8 mouse cellular contexts compared by ENCODE assay signal in the genomic region with DNA sequence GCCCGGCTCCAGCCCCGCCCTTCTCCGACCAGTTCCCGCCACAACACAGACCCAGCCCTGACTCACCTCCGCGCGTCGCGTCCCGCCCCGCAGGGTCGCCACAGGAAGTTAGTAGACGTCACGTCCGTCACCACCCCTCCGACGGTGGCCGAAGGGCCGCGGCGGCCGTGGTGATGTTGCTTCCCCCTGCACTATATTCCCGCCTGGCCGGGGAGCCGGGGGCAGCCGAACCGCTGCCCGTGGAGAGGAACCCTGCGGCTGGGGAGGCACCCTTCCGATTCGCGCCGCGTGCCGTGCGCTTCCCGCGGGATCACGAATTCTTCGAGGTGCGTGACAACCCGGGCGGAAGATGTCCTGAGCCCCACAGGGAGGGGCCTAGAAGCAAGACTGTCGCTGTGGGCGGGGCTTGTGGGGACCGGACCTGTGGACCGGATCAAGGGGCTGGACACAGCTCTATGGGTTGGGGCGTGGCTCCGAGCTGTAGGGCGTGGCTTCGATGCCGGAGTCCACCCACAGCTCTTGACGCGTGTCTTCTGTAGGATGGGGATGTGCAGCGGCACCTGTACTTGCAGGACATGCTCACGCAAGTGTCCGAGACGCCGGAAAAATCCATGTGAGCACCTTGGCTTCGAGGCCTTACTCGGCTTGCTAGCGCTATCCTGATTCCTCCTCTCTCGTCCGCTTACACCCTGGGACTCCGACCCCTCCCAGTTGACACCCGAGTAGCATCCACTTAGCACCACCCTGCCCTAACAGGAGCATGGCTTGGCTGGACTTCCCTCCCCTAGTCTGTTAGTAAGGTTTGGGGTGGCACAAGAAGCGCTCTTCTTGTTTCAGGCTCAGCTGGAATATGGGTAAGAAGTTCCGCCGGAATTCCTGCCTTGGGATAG. TPM values are rescaled to one million over a fixed set of nuclear protein-coding genes. Genes with fewer than 3 reads are reported as not detected.
DNase-seq lines count a peak whose midpoint lies in the region; ATAC-seq lines count a peak whose summit lies in the region.

A gene (plus strand): TSS at position 111 of the 890 bp plus-strand sequence.
A gene (minus strand): TSS at position 389 of the 890 bp plus-strand sequence.

- DNase-seq in ES-CJ7 (ENCODE audit: low read depth, low spot score): peak; percentile 98
- DNase-seq in cerebellum, adult 11 months: peak; percentile 92
- peak; percentile 95 for DNase-seq in forebrain, embryonic 14.5 days (ENCODE audit: low spot score)
- peak; percentile 93 for DNase-seq in heart, postnatal 14 days
- peak; percentile 95 for DNase-seq in layer of hippocampus, adult 11-12 months (ENCODE audit: low spot score)
- peak; percentile 97 for DNase-seq in lung, adult 18-20 months
- peak; percentile 95 for DNase-seq in testis, postnatal 14 days (ENCODE audit: low spot score)

- WGBS in forebrain, embryonic 14.5 days: 2% methylated on average over 65 of the region's 69 CpGs
- WGBS in neural tube, embryonic 15.5 days: under 1% methylated on average over 69 of the region's 69 CpGs

- no peaks in the 10 kb centered on the region for H3K27me3 ChIP-seq in forebrain, embryonic 14.5 days (replicated peaks; ENCODE audit: control insufficient read depth, insufficient read depth, low read length)
- H3K27me3 ChIP-seq in neural tube, embryonic 15.5 days (replicated peaks): no peaks in the 10 kb centered on the region

- H3K9me3 ChIP-seq in forebrain, embryonic 14.5 days (replicated peaks; ENCODE audit: control insufficient read depth, low read length): no peaks in the 10 kb centered on the region
- H3K9me3 ChIP-seq in neural tube, embryonic 15.5 days (replicated peaks): no peaks in the 10 kb centered on the region

- H3K36me3 ChIP-seq in forebrain, embryonic 14.5 days (ENCODE audit: control insufficient read depth, insufficient read depth, low read length): peaks cover 37% of the 10 kb centered on the region
- peaks cover 40% of the 10 kb centered on the region for H3K36me3 ChIP-seq in neural tube, embryonic 15.5 days

- peak; percentile 97 for ATAC-seq in forebrain, embryonic 14.5 days
- ATAC-seq in neural tube, embryonic 15.5 days (ENCODE audit: low FRiP score): peak; percentile 96

- peak within 1 kb of the TSS; percentile 88 for H3K4me3 ChIP-seq in forebrain, embryonic 14.5 days (ENCODE audit: low read depth, low read length)
- H3K4me3 ChIP-seq in neural tube, embryonic 15.5 days (replicated peaks): peak within 1 kb of the TSS; percentile 68

- H3K27ac ChIP-seq in forebrain, embryonic 14.5 days (ENCODE audit: low read depth, low read length): peak within 1 kb of the TSS; percentile 86
- peak within 1 kb of the TSS; percentile 94 for H3K27ac ChIP-seq in neural tube, embryonic 15.5 days (replicated peaks)

- peak within 1 kb of the TSS; percentile 81 for H3K9ac ChIP-seq in forebrain, embryonic 14.5 days (ENCODE audit: low read length)
- peak within 1 kb of the TSS; percentile 84 for H3K9ac ChIP-seq in neural tube, embryonic 15.5 days (replicated peaks)

- intact Hi-C loops in heart, postnatal 14 days (cut with DNase I): no loop called here

- peak within 1 kb of the TSS; percentile 60 for H3K4me2 ChIP-seq in forebrain, embryonic 14.5 days (ENCODE audit: low read length)
- H3K4me2 ChIP-seq in neural tube, embryonic 15.5 days: peak within 1 kb of the TSS; percentile 88

- H3K4me1 ChIP-seq in forebrain, embryonic 14.5 days (ENCODE audit: control insufficient read depth, insufficient read depth, low read length): peaks cover 16% of the 10 kb centered on the region
- peaks cover 29% of the 10 kb centered on the region for H3K4me1 ChIP-seq in neural tube, embryonic 15.5 days

RNA-seq across cellular contexts. Expression of the first gene that starts in this region (rescaled TPM):
- polyA plus RNA-seq in forebrain, embryonic 14.5 days (2014; fragmentation: Nextera tagmentation; extraction: Ambion mirVana): 52.5 and 53.6 TPM in 2 replicates
- 10 to 100 TPM; 10.3 to 10.7 TPM for total RNA-seq in heart, postnatal 14 days (2021)
- 53.0 and 57.2 TPM in 2 replicates for polyA plus RNA-seq in neural tube, embryonic 15.5 days (2015; fragmentation: Nextera tagmentation; extraction: Ambion mirVana)

RNA-seq across cellular contexts. Expression of the second gene that starts in this region (rescaled TPM):
- 64.3 and 67.7 TPM in 2 replicates for polyA plus RNA-seq in forebrain, embryonic 14.5 days (2014; fragmentation: Nextera tagmentation; extraction: Ambion mirVana)
- total RNA-seq in heart, postnatal 14 days (2021): 10 to 100 TPM; 27.4 to 29.4 TPM
- polyA plus RNA-seq in neural tube, embryonic 15.5 days (2015; fragmentation: Nextera tagmentation; extraction: Ambion mirVana): 51.6 TPM in 2 replicates

Comparison
In these comparisons a context has a peak if more than half of its experiments do, and no peak if none do; other contexts are left out.
1. Peak in every context shown above with its lines: DNase-seq, ATAC-seq, H3K4me3 ChIP-seq and H3K27ac ChIP-seq.